Mouse (Mus musculus) layer of hippocampus, adult 9-11 months (tissue): ENCODE results near the gene Mid2.
"Not testable (repeated sequence)": the region's sequence is repeated elsewhere in the genome, so short reads cannot be mapped to it uniquely, and the experiment has no call there.

Source experiments
- DNase-seq: peaks from one replicate; pipeline ENCODE4 v3.0.0; 2022

The Mid2 gene

GRCm38 (mm10) chrX:140664479-140665241, at the start of gene Mid2:
TSS of gene Mid2 (plus strand) at chrX:140664599.
- peak; percentile 3 for DNase-seq

DNA sequence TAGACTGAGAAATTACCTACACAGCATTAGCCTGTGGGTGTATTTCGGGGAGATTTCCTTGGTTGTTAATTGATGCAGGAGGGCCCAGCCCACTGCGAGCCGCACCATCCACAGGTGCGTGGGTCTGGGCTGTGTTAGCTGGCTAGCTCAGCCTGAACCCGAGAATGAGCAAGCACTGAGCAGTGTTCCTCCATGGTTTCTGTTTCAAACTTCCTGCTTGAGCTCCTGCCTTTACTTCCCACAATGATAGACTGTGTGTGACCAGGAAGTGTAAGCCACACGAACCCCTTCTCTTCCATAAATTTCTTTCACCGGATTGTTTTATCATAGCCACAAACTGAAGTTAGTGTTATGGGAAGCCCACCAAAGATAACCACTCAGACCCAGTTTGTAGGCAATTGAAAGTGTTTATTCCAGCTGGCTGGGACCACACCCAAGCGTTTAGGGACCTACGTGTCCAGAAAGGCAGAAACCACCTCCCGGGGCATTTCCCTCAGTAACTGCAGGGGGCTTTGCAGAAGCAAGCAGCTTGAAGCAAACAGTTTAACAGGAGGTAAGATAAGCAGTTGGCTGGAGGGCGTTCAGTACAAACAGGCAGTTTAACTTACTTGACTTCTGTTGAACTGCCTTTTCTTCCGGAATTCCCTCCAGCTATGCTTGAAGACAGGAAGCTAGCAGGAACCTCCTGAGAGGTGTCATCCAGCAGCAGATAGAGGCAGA, 39.4 kb upstream of the Mid2 start:
- no peak for DNase-seq

DNA sequence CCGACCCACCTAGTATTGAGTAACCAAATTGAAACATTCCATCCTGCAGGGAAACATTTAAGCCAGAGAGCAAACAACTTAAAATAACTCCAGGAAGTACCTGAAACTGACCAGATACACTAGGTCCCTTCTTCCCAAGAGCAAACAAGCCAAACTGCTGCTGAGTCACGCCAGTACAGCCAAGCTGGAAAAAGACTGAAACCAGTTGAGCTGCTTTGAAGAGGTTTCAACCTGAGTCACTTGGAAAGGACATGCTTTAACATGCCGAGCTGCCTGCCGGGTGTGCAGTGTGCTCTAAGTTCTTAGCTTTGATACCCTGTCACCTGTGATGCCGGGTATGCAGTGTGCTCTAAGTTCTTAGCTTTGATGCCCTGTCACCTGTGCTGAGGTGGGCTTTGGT, 26.4 kb upstream of the Mid2 start:
- DNase-seq: no peak

DNA sequence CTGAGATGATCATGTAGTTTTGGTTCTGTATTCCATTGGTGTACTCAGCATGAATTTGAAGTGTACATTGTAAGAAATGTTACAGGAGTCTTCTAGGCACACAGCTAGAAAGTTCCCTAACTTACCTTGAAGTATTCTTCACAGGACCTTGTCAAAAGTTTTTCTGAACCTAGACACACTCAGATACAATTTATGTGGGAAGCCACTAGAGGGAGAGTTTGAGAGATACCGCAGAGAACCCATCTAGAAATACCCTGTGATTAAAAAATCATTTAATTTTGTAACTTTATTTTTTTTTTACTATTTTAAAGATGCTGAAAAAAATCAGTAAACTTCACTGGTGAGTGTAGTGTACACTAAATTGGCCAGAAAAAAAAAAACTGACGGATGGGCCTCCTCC, 24.8 kb upstream of the Mid2 start:
- no peak for DNase-seq

GRCm38 (mm10) chrX:140660731-140661130, 3.7 kb upstream of the Mid2 start:
- no peak for DNase-seq

DNA sequence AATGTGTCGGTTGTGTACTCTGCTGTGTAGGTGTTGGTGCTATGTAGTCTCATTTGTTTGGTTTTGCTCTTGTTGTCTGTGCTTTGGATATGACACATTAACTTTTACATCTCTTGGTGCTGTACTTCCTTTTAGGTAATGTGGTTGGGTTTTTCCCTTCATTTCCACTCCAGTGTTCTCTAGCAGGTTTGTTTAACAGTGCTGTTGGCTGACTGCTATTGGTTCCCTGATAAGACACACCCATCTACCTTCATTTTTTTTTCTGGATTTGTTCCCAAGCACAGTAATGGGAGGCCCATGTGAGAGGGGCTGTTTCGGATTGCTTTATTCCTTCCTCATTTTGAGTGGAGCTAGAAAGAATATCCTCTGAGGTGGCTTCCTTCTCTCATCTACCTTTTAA, 883 bp upstream of the Mid2 start:
- no peak for DNase-seq

DNA sequence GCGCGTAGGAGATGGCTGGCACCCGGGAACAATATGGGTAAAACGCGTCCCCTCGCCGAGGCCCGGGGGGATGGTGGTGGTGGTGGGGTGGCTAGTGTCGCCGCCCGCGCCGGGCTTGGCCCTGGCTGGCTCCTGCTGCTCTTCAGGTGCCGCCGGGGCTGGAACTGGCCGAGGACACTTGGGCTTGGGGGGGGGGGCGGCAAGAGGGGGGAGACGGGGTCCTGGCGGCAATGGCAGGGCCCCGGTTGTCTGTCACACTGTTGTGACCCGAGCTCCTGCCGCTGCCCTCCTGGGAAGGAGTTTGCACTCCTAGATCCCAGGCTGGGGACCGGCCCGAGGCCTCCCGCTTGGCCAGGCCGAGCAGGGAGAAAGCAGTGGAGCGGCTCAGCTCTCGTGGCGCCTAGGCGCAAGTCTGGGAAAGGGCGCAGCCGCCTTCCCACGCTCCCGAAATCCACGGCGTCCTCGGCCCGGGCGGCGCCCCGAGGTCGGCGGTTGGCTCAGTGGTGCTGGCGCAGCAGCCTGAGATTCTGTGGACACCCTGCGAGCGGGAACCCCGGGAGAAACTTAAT, 927 bp downstream of the Mid2 start:
- DNase-seq: peak; percentile 1

- DNase-seq: no peak
Observed at GRCm38 (mm10) chrX:140675444-140675843, 11.0 kb downstream of the Mid2 start.

DNA sequence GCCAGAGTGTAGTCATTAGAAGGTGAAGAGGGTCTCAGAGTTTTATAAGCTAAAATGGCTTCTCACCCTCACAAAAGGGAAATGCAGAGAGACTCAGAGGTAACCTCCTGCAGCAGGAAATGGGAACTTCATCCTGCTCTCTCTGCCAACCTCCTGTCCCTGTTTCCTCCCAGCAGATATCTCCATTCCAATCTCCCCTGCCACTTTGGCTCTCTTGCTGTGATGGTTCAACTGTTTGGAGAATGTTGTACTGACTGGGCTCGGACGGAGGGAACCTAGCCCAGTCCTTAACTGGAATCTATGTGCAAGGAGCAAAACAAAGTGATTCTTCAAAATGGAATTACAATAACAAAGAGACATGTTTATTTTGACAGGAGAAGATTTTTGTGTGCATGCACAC, 23.9 kb downstream of the Mid2 start:
- no peak for DNase-seq

GRCm38 (mm10) chrX:140697872-140698463, 33.6 kb downstream of the Mid2 start:
- DNase-seq: not testable (repeated sequence)

DNA sequence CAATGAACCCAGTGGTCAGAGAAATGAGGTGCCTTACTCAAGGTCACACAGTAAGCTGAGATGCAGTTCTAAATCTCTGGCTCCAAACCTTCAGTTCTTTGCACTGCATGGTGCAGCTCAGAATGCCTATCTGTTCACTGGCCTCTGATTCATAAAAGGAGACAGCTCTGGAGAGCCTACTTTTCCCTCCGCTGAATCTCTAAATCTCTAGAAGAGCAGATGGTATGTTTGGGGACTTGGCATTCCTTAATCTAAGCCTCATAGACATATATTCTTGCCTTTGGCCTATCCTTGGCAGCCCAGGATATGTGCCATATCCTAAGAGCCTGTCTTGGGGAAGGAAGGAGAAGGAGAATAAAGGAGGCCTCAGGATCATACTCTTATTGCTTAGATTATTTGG, 38.8 kb downstream of the Mid2 start:
- DNase-seq: no peak

- DNase-seq: no peak
Observed at GRCm38 (mm10) chrX:140706077-140706476, 41.7 kb downstream of the Mid2 start.

GRCm38 (mm10) chrX:140722400-140722799, 58.0 kb downstream of the Mid2 start:
- DNase-seq: no peak

GRCm38 (mm10) chrX:140738986-140739385, 74.6 kb downstream of the Mid2 start:
- DNase-seq: no peak

- DNase-seq: no peak
Observed at GRCm38 (mm10) chrX:140743213-140743612, 78.8 kb downstream of the Mid2 start.

DNA sequence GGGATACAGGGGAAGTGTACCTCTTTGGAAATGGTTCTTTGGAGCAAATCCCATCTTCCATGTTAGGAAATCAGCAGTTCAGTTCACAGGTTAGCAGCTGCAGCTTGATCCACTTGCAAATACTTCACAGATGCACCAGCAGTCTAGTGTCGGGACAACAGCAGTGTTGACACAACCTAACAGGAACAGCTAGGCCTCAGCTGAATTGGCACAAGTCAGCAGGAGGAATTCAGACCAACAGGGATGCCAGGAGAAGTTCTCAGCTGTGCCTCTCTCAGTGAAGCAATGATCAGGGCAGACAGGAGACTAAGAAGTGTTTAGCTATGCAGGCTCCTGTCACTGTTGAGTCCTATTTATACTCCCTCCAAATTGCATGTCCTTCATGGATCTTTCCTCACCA, 105.4 kb downstream of the Mid2 start:
- DNase-seq: peak; percentile 2

- DNase-seq: no peak
Observed at GRCm38 (mm10) chrX:140805340-140805739, 140.9 kb downstream of the Mid2 start.

DNA sequence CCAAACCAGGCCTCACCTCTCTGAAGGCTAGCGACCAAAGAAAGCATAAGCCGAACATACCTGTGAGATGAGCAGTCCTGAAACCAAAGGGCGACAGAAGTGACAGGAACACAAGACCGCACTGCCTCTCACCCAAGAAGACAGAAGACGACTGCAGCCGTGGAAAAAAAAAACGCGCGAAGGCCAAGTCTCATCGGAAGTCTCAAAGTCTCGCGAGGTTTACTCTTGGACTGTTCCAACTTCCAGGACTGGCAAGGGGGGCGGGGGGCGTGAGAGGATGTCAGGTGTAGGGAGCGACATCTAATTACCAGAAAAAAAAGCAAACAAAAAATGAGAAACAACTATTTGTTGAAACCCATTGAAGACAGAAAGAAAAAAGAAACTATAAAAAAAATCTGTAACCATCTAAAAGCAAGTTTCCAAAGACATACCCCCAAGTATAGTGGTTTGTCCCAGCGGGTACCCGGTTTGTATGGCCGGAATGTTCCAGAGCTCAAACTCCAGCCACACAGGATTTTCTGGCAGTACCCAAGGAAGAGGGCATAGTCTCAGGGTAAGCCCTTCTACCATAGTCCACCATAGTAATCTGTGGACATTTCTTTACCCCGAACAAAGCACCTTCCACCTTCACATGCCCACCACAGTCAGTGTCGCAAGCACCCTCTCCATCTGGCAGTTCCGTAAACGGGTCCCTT, 149.1 kb downstream of the Mid2 start, which contains the start of gene Tex13b:
Gene Tex13b (minus strand): TSS at position 122 of the 695 bp plus-strand sequence.
- no peak for DNase-seq
